In the genomic region with DNA sequence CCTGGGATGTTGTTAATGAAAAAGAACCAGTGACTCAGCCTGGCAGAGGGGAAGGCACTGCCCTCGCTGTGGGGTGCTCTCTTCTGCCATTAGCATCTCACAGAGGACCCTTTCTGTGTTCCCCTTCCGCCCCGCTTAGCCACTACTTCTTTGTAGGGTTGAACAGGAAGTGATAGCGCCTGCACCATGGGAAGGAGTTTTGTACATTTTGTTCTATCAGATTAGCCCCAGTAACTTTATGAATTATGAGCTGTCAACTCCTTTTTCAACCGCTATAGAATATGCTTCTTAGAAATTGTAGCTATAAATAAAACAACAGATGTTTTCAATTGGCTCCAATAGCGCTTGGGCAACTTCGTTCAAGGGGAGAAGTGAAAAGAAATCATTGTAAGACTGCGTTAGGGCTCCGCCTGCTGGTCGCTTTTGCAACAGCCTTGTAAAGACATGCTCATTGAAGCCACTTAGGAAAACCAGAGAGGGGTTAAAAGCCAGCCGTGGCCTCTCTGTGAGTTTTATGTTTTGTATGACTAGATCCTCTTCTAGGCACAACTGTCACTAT, we compare ENCODE assay signal across 7 mouse cellular contexts. TPM values are rescaled to one million over a fixed set of nuclear protein-coding genes. Genes with fewer than 3 reads are reported as not detected.
DNase-seq lines count a peak whose midpoint lies in the region.

No protein-coding gene starts in this region.

- DNase-seq in adrenal gland, adult 2 months: peak; percentile 78
- peak; percentile 90 for DNase-seq in embryo, embryonic 10 days (ENCODE audit: low spot score)
- peak; percentile 84 for DNase-seq in gastrocnemius, postnatal 10 days
- peak; percentile 95 for DNase-seq in induced T-regulatory cell, adult 2 months (ENCODE audit: low read depth)
- DNase-seq in left cerebral cortex, postnatal 25 days (ENCODE audit: low spot score in 2 of 2): peak; percentile 82 to 87
- peak; percentile 89 for DNase-seq in mesoderm, embryonic 11.5 days (ENCODE audit: low read depth, low spot score)
- peak; percentile 81 for DNase-seq in skeletal muscle tissue, adult 2 months (ENCODE audit: low read depth, low spot score)

- intact Hi-C loops in left cerebral cortex, postnatal 25 days (cut with DNase I): no loop called here

RNA-seq across cellular contexts. Expression of a gene that starts 48.6 kb away (rescaled TPM):
- total RNA-seq in adrenal gland, adult 2 months (2021): 100 to 1,000 TPM in 1 of 2 experiments, 10 to 100 TPM in 1; 71.0 to 125 TPM
- 12.0 and 13.4 TPM in 2 replicates for polyA plus RNA-seq in adrenal gland, adult 2 months (2012; rRNA removed)
- 10 to 100 TPM; 37.5 to 41.3 TPM for total RNA-seq in gastrocnemius, postnatal 10 days (2021)
- 100 to 1,000 TPM; 144 to 146 TPM for total RNA-seq in left cerebral cortex, postnatal 25 days (2021)

Comparison
In these comparisons a context has a peak if more than half of its experiments do, and no peak if none do; other contexts are left out.
1. Peak in every context shown above with its lines: DNase-seq.